Mouse (Mus musculus): ENCODE measurements at regions not wholly inside any gene's neighbourhood (a gene's known extent, or its start where the extent isn't known, plus 50 kb on each side); places are given as distances from the start of the nearest gene placed in this dataset.

DNA sequence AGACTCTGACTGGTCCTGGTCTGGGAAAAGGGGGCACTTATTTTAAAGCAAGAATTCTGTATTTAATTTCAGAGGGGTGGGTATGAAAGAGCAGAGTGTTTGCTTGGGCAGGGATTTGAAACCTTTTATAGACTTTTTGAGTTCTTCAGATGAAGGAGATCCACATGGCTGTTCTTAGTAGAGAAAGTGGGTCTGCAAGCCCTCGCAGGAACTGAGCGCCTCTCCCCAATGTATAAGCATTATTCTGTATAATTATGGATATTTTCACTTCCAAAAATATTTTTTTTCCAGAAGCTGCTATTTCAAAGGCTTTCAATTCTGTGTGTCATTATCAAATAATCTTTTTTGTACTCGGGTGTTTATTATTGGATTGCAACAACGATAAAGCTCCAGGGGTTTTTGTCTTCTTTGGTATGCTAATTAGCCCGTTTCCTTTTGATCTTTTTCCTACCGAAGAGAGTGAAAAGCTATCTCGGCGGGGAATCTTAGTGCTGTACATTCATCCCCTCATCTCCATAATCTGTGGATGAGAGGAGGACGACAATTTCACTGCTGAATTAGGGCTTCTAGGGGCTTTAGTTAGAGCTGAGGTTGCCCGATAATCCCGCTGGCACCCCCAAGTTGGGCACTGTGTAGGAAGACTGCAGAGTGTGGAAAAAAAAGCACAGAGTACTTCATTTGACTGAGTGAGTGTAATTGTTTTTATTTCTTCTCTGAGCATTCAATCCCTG lies 186.7 kb downstream of the Olfm4 start:
- H3K27ac ChIP-seq (ENCODE audit: insufficient read depth, low read length), result no peak overlapping the region
- H3K4me1 ChIP-seq (ENCODE audit: control insufficient read depth, insufficient read depth, low read length), result no peaks in the 10 kb centered on the region; the same call in 1 of the 2 replicates
- no peak overlapping the region for H3K4me3 ChIP-seq (ENCODE audit: insufficient read depth, low read length)
- TF ChIP-seq CTCF (IDR thresholded peaks at IDR 0.05; ENCODE audit: extremely low read depth, insufficient read depth, low read length), result no peak

DNA sequence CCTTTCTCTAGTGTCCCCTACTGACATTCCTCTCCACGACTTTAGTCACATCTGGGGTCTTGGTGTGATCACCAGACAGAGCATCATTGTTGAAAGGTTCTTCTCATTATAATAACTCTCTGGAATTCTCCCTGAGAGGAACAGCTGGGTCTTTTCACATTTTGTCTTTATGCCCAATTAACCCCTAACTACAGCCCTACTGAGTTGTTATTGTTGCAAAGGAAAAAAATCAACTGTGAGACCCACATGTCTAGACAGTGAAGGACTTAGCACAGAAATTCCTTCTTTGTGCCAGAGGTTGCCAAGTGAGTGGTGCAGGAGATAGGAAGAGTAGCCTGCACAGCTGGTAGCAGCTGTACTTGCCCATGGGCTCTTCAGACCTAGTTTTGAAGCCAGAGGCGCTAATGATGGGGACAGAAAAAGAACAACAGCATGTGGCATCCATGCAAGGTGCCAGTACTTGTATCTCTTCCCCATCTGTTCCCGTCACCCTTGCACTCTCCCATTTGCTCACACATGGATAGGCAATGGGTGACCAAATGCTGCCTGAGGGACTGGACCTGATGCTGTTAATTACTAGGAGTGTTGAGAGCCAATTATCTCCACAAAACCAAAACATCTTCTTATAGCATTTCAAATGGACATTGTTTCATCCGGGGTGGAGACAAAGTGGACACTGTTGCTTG lies 189.1 kb downstream of the Olfm4 start:
- no peaks in the 10 kb centered on the region; the same call in 1 of the 2 replicates for H3K4me1 ChIP-seq (ENCODE audit: control insufficient read depth, insufficient read depth, low read length)
- no peak overlapping the region for H3K27ac ChIP-seq (ENCODE audit: insufficient read depth, low read length)
- TF ChIP-seq POLR2A (IDR thresholded peaks at IDR 0.05; ENCODE audit: extremely low read depth, insufficient read depth, low read length) (no peak), CTCF (IDR thresholded peaks at IDR 0.05; ENCODE audit: extremely low read depth, insufficient read depth, low read length) (no peak)
- no peak overlapping the region for H3K4me3 ChIP-seq (ENCODE audit: insufficient read depth, low read length)

DNA sequence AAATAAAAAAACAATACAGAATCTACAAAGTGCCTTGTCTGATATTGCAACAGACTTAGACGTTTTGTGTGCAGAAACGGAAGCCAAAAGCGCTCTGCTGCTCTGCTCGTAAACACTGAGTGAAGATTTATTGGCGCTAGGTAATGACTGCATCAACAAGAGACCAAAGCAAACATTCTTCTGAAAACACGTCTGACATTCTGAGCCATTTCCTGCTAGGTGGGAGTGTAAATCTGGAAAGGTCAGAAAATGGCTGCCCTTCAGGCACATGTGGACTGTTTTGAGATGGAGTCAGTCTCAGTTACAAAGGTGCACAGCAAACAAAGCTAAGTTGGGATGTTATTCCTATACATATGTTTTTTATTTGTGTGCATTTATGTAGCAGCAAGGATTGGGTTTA lies 192.6 kb downstream of the Olfm4 start:
- Histone ChIP-seq H3K4me1 (ENCODE audit: control insufficient read depth, insufficient read depth, low read length) (no peaks in the 10 kb centered on the region), H3K4me3 (ENCODE audit: insufficient read depth, low read length) (no peak overlapping the region), H3K27ac (ENCODE audit: insufficient read depth, low read length) (no peak overlapping the region)
- TF ChIP-seq CTCF (IDR thresholded peaks at IDR 0.05; ENCODE audit: extremely low read depth, insufficient read depth, low read length), result no peak
- no peak for TF ChIP-seq POLR2A (IDR thresholded peaks at IDR 0.05; ENCODE audit: extremely low read depth, insufficient read depth, low read length)

GRCm38 (mm10) chr14:80195041-80195440 lies 211.2 kb downstream of the Olfm4 start:
- Histone ChIP-seq H3K27ac (ENCODE audit: insufficient read depth, low read length) (no peak overlapping the region), H3K4me1 (ENCODE audit: control insufficient read depth, insufficient read depth, low read length) (no peaks in the 10 kb centered on the region), H3K4me3 (ENCODE audit: insufficient read depth, low read length) (no peak overlapping the region)
- TF ChIP-seq CTCF (IDR thresholded peaks at IDR 0.05; ENCODE audit: extremely low read depth, insufficient read depth, low read length), result no peak
- no peak for TF ChIP-seq POLR2A (IDR thresholded peaks at IDR 0.05; ENCODE audit: extremely low read depth, insufficient read depth, low read length)

DNA sequence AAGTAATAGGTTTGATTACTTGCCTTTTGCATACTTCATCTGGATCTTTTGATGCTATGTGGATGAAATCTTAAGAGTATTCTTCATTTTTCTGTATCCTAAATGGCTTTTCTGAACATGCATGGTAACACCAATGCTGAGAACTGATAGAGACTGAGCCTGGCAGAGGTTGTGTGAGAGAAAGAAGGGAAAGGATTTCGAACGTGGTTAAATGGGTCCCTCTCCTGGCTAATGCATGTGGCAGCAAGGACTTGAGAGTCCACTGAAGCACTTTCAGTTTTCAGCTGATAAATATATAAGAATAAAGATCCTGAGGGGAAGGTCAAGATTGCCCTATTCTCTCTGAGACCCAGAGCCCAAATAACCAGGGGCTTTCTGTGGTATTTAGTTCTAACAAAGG lies 229.0 kb downstream of the Olfm4 start:
- no peak overlapping the region for H3K27ac ChIP-seq (ENCODE audit: insufficient read depth, low read length)
- TF ChIP-seq CTCF (IDR thresholded peaks at IDR 0.05; ENCODE audit: extremely low read depth, insufficient read depth, low read length), result peak; percentile 75
- TF ChIP-seq POLR2A (IDR thresholded peaks at IDR 0.05; ENCODE audit: extremely low read depth, insufficient read depth, low read length), result no peak
- H3K4me1 ChIP-seq (ENCODE audit: control insufficient read depth, insufficient read depth, low read length), result no peaks in the 10 kb centered on the region
- no peak overlapping the region for H3K4me3 ChIP-seq (ENCODE audit: insufficient read depth, low read length)

- Histone ChIP-seq H3K4me3 (ENCODE audit: insufficient read depth, low read length) (no peak overlapping the region), H3K4me1 (ENCODE audit: control insufficient read depth, insufficient read depth, low read length) (no peaks in the 10 kb centered on the region), H3K27ac (ENCODE audit: insufficient read depth, low read length) (no peak overlapping the region)
- TF ChIP-seq CTCF (IDR thresholded peaks at IDR 0.05; ENCODE audit: extremely low read depth, insufficient read depth, low read length), result no peak
- no peak for TF ChIP-seq POLR2A (IDR thresholded peaks at IDR 0.05; ENCODE audit: extremely low read depth, insufficient read depth, low read length)
Observed at GRCm38 (mm10) chr14:80213666-80214065, 229.8 kb downstream of the Olfm4 start.

- Histone ChIP-seq H3K27ac (ENCODE audit: insufficient read depth, low read length) (no peak overlapping the region), H3K4me1 (ENCODE audit: control insufficient read depth, insufficient read depth, low read length) (no peaks in the 10 kb centered on the region), H3K4me3 (ENCODE audit: insufficient read depth, low read length) (no peak overlapping the region)
- TF ChIP-seq POLR2A (IDR thresholded peaks at IDR 0.05; ENCODE audit: extremely low read depth, insufficient read depth, low read length) (no peak), CTCF (IDR thresholded peaks at IDR 0.05; ENCODE audit: extremely low read depth, insufficient read depth, low read length) (peak; percentile 88)
Observed at GRCm38 (mm10) chr14:80215960-80216552, 232.2 kb downstream of the Olfm4 start.

DNA sequence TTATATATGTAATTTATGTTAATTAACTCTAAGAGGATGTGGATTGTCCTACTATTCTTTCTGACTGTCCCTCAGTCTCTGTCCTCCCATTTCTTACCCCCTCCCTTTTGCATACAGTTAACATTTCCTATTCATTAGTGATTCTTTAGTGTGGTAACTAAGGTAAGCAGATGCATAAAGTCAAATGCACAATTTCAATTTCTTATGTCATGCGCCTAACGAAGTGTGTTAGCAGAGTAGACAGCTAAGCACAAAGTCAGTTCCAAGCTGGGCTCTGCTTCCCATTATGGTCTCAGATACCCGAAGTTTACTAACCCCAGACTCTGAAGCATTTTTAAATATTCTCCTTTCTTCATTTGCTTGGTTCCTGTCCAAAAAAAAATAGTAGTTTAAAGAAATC lies 248.2 kb downstream of the Olfm4 start:
- no peak for TF ChIP-seq POLR2A (IDR thresholded peaks at IDR 0.05; ENCODE audit: extremely low read depth, insufficient read depth, low read length)
- TF ChIP-seq CTCF (IDR thresholded peaks at IDR 0.05; ENCODE audit: extremely low read depth, insufficient read depth, low read length), result no peak
- Histone ChIP-seq H3K4me3 (ENCODE audit: insufficient read depth, low read length) (no peak overlapping the region), H3K27ac (ENCODE audit: insufficient read depth, low read length) (no peak overlapping the region), H3K4me1 (ENCODE audit: control insufficient read depth, insufficient read depth, low read length) (no peaks in the 10 kb centered on the region)

DNA sequence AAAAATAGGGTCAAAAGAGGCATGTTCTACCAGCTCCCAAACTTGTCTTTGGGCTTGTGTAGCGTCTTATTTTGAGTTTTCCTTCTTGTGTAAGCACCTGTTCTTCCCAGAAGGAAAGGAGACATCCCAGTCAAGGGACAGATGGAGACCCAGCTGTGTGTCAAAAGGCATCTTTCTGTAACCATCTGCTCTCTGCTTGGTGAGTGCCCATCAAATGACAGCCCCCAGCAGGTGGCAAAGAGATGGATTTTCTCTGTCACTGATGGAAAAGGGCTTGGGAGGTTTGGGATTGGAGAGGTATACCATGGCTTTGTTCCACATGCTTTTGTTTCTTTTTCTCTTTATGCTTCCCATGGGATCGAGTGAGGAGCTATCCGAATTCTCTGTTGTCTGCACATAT lies 249.1 kb downstream of the Olfm4 start:
- TF ChIP-seq POLR2A (IDR thresholded peaks at IDR 0.05; ENCODE audit: extremely low read depth, insufficient read depth, low read length), result no peak
- no peak for TF ChIP-seq CTCF (IDR thresholded peaks at IDR 0.05; ENCODE audit: extremely low read depth, insufficient read depth, low read length)
- no peak overlapping the region for H3K4me3 ChIP-seq (ENCODE audit: insufficient read depth, low read length)
- no peak overlapping the region for H3K27ac ChIP-seq (ENCODE audit: insufficient read depth, low read length)
- H3K4me1 ChIP-seq (ENCODE audit: control insufficient read depth, insufficient read depth, low read length), result no peaks in the 10 kb centered on the region

GRCm38 (mm10) chr14:80237136-80237535 lies 253.3 kb downstream of the Olfm4 start:
- H3K27ac ChIP-seq (ENCODE audit: insufficient read depth, low read length), result no peak overlapping the region

More at GRCm38 (mm10) chr14:80237136-80237535, 253.3 kb downstream of the Olfm4 start:
- Histone ChIP-seq H3K4me3 (ENCODE audit: insufficient read depth, low read length) (no peak overlapping the region), H3K4me1 (ENCODE audit: control insufficient read depth, insufficient read depth, low read length) (no peaks in the 10 kb centered on the region)
- TF ChIP-seq CTCF (IDR thresholded peaks at IDR 0.05; ENCODE audit: extremely low read depth, insufficient read depth, low read length) (no peak), POLR2A (IDR thresholded peaks at IDR 0.05; ENCODE audit: extremely low read depth, insufficient read depth, low read length) (no peak)
